Mouse (Mus musculus) testis, adult 2 months (tissue): ENCODE measurements at regions not wholly inside any gene's neighbourhood (a gene's known extent, or its start where the extent isn't known, plus 50 kb on each side); places are given as distances from the start of the nearest gene placed in this dataset.

Experiments used
- H3K27ac ChIP-seq: fragments of 200-500 bp; 2 replicates; pipeline ENCODE4 v1.5.1; 2012; ENCODE audit warnings: low read depth, low read length; ENCODE audit not compliant: control insufficient read depth, insufficient read depth
- H3K27me3 ChIP-seq: fragments of 200-500 bp; 2 replicates; pipeline ENCODE4 v1.6.1; 2012; ENCODE audit warnings: mild to moderate bottlenecking, low read length, moderate library complexity; ENCODE audit not compliant: control insufficient read depth, insufficient read depth
- H3K36me3 ChIP-seq: fragments of 200-500 bp; 2 replicates; pipeline ENCODE4 v1.6.1; 2012; ENCODE audit warnings: mild to moderate bottlenecking, low read length; ENCODE audit not compliant: control insufficient read depth, insufficient read depth
- H3K4me1 ChIP-seq: fragments of 200-500 bp; 2 replicates; pipeline ENCODE4 v1.6.1; 2012; ENCODE audit warnings: low read length; ENCODE audit not compliant: control insufficient read depth, insufficient read depth
- H3K4me3 ChIP-seq: fragments of 200-500 bp; 2 replicates; pipeline ENCODE4 v1.5.1; 2012; ENCODE audit warnings: low read depth, mild to moderate bottlenecking, low read length, moderate library complexity, mixed read lengths; ENCODE audit not compliant: control insufficient read depth
- CTCF ChIP-seq: fragments of 200-500 bp; IDR thresholded peaks from 2 replicates; pipeline ENCODE4 v1.5.1; 2012; ENCODE audit warnings: low read depth, mild to moderate bottlenecking, inconsistent platforms, low read length, moderate library complexity; ENCODE audit not compliant: control insufficient read depth, insufficient read depth, insufficient replicate concordance
- POLR2A ChIP-seq: fragments of 200-500 bp; IDR thresholded peaks from 2 replicates; pipeline ENCODE4 v1.6.1; 2012; ENCODE audit warnings: low read depth, mild to moderate bottlenecking, inconsistent platforms, low read length, moderate library complexity; ENCODE audit not compliant: control insufficient read depth

DNA sequence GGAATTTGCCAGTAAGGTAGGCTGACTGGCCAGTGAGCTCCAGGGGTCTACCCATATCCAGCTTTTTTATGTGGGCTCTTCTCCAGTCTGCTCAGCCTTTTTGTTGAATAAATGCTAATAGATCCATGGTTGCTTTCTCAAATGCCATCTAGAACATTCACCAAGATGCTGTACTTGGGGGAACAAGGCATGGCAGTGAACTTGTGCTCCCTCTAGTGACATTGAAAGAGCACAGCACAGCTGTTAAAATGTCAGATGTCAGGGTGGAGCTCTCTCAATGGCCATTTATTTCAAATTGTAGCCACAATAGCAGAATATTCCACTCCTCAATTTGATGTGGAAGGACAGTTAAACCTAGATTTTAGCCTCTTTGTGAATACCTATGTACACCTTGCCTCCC is 86.3 kb downstream of the Kcnk1 start:
- no peak overlapping the region for H3K27ac ChIP-seq
- TF ChIP-seq CTCF = no peak
- TF ChIP-seq POLR2A = no peak
- H3K4me1 ChIP-seq = no peaks in the 10 kb centered on the region
- H3K4me3 ChIP-seq = no peak overlapping the region
- no peaks in the 10 kb centered on the region for H3K27me3 ChIP-seq
- H3K36me3 ChIP-seq = no peaks in the 10 kb centered on the region

DNA sequence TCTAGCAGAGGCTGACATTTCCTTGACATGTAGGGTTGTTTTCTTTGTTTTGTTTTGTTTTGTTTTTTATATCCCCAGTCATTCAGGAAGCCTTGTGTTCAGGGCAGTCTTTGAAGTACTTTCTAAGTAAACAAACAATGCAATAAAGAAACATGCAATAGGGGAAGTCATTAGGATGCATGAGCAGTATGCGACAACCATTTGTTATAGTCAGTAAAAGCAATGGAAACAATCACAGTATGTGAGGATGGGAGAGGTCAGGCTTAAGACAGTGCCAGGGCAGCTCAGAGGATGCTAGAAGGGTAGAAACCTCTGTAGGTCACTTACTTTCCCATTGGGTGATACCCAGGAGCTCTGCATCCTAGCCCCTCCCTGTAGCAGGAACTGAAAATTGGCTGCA is 87.9 kb downstream of the Kcnk1 start:
- Histone ChIP-seq H3K4me1 (no peaks in the 10 kb centered on the region), H3K4me3 (no peak overlapping the region), H3K36me3 (no peaks in the 10 kb centered on the region), H3K27ac (no peak overlapping the region), H3K27me3 (no peaks in the 10 kb centered on the region)
- TF ChIP-seq CTCF = no peak
- TF ChIP-seq POLR2A = no peak

DNA sequence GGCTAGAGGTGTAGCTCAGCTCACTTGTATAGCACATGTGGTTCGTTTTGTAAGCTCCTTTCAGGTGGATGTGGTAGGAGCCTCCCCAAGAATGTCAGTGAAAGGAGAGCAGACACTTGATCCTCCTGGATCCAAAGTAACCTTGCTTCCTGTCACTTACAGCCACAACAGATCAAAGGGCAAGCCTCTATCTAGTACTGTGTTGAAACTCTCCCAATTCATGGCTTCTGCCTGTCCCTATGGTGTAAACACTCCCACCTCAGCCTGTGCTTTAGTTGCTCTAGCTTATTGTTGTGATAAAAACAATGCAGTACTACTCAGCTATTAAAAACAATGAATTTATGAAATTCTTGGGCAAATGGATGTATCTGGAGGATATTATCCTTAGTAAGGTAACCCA is 95.8 kb downstream of the Kcnk1 start:
- TF ChIP-seq CTCF (no peak), POLR2A (no peak)
- Histone ChIP-seq H3K27me3 (no peaks in the 10 kb centered on the region), H3K36me3 (no peaks in the 10 kb centered on the region), H3K27ac (no peak overlapping the region), H3K4me1 (no peaks in the 10 kb centered on the region), H3K4me3 (no peak overlapping the region)

- H3K4me1 ChIP-seq = no peaks in the 10 kb centered on the region
- no peaks in the 10 kb centered on the region for H3K27me3 ChIP-seq
Measured at GRCm38 (mm10) chr8:126094005-126094404, 99.0 kb downstream of the Kcnk1 start.

DNA sequence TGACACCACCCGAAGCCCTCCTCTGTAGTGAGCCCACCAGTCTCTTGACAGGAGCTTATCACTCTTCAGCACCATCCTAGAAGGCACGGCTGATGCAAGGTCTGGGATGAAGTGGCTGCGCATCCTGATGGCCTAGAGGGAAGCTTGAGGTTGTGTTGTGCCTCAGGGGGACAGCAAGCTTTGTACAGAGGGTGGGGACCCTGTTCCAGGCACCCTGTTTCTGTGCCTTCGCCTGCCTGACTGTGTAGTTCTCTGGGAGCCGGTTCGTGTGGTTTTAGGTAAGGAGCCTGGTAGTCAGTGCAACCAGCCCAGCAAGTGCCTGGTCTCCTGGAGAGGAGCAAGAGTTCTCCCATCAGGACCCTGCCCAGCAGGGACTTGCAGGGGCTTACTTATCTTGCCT is 101.1 kb downstream of the Kcnk1 start:
- no peak overlapping the region for H3K27ac ChIP-seq
- H3K4me1 ChIP-seq = no peaks in the 10 kb centered on the region
- no peaks in the 10 kb centered on the region for H3K36me3 ChIP-seq
- TF ChIP-seq POLR2A = no peak
- no peak for TF ChIP-seq CTCF
- no peak overlapping the region for H3K4me3 ChIP-seq
- H3K27me3 ChIP-seq = no peaks in the 10 kb centered on the region

More at GRCm38 (mm10) chr8:126094005-126094404, 99.0 kb downstream of the Kcnk1 start:
- TF ChIP-seq POLR2A = no peak
- no peak for TF ChIP-seq CTCF
- Histone ChIP-seq H3K4me3 (no peak overlapping the region), H3K27ac (no peak overlapping the region), H3K36me3 (no peaks in the 10 kb centered on the region)

DNA sequence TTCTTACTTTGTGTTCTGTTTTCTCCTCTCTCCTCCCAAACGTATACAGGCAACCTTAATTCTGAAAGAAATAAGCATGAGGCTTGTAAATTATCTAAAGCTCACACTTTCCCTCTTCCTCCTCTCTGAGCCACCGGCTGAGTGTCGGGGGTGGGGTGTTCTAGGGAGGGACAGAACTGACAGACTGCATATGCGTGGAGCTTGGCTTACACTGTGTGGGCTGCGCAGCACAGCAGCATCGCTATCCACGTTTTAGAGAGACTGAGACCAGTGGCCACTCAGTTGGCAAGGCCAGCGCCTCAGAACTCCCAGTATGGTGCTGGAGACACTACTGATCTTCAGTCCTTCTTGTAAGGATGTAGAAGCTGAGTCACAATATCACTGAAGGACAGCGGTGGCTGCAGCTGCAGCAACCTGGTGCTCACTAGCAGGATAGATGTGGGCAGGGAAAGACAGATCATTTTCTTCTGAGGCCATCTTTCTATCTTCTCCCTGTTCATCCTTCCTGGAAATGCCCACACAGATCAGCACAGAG is 101.7 kb downstream of the Kcnk1 start:
- no peak overlapping the region for H3K4me3 ChIP-seq
- no peak overlapping the region for H3K27ac ChIP-seq
- H3K27me3 ChIP-seq = no peaks in the 10 kb centered on the region
- TF ChIP-seq POLR2A = no peak
- TF ChIP-seq CTCF = no peak
- no peaks in the 10 kb centered on the region for H3K4me1 ChIP-seq
- H3K36me3 ChIP-seq = no peaks in the 10 kb centered on the region

DNA sequence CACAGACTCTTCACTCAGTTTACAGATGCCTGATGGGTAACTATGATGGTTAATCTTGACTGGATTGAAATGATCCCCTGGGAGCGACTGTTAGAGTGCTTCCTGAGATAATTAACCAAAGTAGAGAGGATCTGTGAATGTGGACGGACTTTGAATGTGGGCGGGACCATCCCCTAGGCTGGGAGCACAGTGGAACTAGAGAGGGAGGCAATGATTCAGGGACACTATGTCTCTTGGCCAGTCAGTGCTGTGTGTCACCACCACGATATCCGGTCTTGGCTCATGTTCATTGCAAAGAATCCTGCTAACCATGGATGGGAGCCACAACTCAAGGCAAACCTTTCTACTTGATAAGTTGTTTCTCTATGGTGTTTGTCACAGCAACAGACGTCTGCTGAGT is 103.9 kb downstream of the Kcnk1 start:
- Histone ChIP-seq H3K4me1 (no peaks in the 10 kb centered on the region), H3K36me3 (no peaks in the 10 kb centered on the region), H3K27ac (no peak overlapping the region), H3K4me3 (no peak overlapping the region), H3K27me3 (no peaks in the 10 kb centered on the region)
- TF ChIP-seq CTCF (no peak), POLR2A (no peak)

GRCm38 (mm10) chr8:126099889-126100288 is 104.9 kb downstream of the Kcnk1 start:
- Histone ChIP-seq H3K27ac (no peak overlapping the region), H3K27me3 (no peaks in the 10 kb centered on the region), H3K4me1 (no peaks in the 10 kb centered on the region), H3K36me3 (no peaks in the 10 kb centered on the region), H3K4me3 (no peak overlapping the region)
- TF ChIP-seq CTCF (no peak), POLR2A (no peak)
